Mouse (Mus musculus) heart, adult 2 months (tissue): Measurements from ENCODE around the gene OR5BS1P.
"Not testable (repeated sequence)": the region's sequence is repeated elsewhere in the genome, so short reads cannot be mapped to it uniquely, and the experiment has no call there.

Experiments
- CTCF ChIP-seq: fragments of 200-600 bp; IDR thresholded peaks from 2 replicates; pipeline ENCODE4 v1.8.1; 2022; ENCODE audit warnings: antibody characterized with exemption, mild to moderate bottlenecking, moderate library complexity
- EP300 ChIP-seq: fragments of 200-500 bp; IDR thresholded peaks from 2 replicates; pipeline ENCODE4 v1.6.1; 2011; ENCODE audit warnings: low read depth, low read length, control low read depth; ENCODE audit not compliant: insufficient read depth
- POLR2A ChIP-seq: fragments of 200-500 bp; IDR thresholded peaks from 2 replicates; pipeline ENCODE4 v1.6.1; 2011; ENCODE audit warnings: mild to moderate bottlenecking, low read depth, low read length, control low read depth; ENCODE audit not compliant: insufficient read depth

DNA sequence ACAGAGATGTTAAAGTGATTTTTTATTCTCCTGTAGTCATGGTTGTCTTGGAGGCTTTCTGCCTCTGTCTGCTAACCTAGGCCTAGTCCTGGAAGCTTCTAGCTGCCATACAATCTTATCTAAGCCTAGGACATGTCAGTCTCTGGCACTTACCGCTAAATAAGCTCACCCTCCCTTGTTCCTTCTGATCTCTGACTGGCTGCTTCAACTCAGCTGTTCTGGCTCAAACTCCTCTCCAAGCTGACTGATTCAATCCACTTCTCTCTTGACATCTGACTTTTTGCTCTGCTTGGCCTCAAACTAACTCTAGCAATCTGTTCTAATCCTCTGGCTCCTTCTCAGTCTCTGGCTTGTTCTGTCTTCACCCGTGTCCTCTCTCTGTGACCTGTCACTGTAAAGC is 45.1 kb downstream of the OR5BS1P start:
- TF ChIP-seq POLR2A, CTCF, EP300: not testable (repeated sequence)
